Mouse (Mus musculus): ENCODE results near the gene Kmt2e. TPM values are rescaled to one million over a fixed set of nuclear protein-coding genes. Genes with fewer than 3 reads are reported as not detected.

Kmt2e gene
- polyA plus RNA-seq, 1 experiment: 68.7 TPM

GRCm38 (mm10) chr5:23413058-23413457, 21.2 kb upstream of the Kmt2e start:
- Histone ChIP-seq H3K4me3 (replicated peaks; ENCODE audit: control insufficient read depth, low read depth, low read length) (no peak overlapping the region), H3K4me1 (ENCODE audit: control insufficient read depth, insufficient read depth, low read length) (peaks cover 5% of the 10 kb centered on the region), H3K27ac (ENCODE audit: control insufficient read depth, insufficient read depth, low read depth, low read length, poor library complexity) (no peak overlapping the region)
- WGBS: 74% methylated on average over 4 of the region's 4 CpGs
- TF ChIP-seq CTCF (IDR thresholded peaks at IDR 0.05; ENCODE audit: control insufficient read depth, insufficient read depth, low read length): no peak

- H3K4me1 ChIP-seq (ENCODE audit: control insufficient read depth, insufficient read depth, low read length): peaks cover 5% of the 10 kb centered on the region
- no peak overlapping the region for H3K4me3 ChIP-seq (replicated peaks; ENCODE audit: control insufficient read depth, low read depth, low read length)
- TF ChIP-seq POLR2A (IDR thresholded peaks at IDR 0.05; ENCODE audit: borderline replicate concordance, control insufficient read depth, low read depth, low read length) (no peak), CTCF (IDR thresholded peaks at IDR 0.05; ENCODE audit: control insufficient read depth, insufficient read depth, low read length) (no peak)
- WGBS: 89% methylated on average over 12 of the region's 12 CpGs
- no peak overlapping the region for H3K27ac ChIP-seq (ENCODE audit: control insufficient read depth, insufficient read depth, low read depth, low read length, poor library complexity)
Observed at GRCm38 (mm10) chr5:23413575-23414470, 20.4 kb upstream of the Kmt2e start.

GRCm38 (mm10) chr5:23414490-23415126, 19.6 kb upstream of the Kmt2e start:
- 82% methylated on average over 4 of the region's 4 CpGs for WGBS
- TF ChIP-seq POLR2A (IDR thresholded peaks at IDR 0.05; ENCODE audit: borderline replicate concordance, control insufficient read depth, low read depth, low read length) (no peak), CTCF (IDR thresholded peaks at IDR 0.05; ENCODE audit: control insufficient read depth, insufficient read depth, low read length) (no peak)
- no peak overlapping the region for H3K4me3 ChIP-seq (replicated peaks; ENCODE audit: control insufficient read depth, low read depth, low read length)
- no peak overlapping the region for H3K27ac ChIP-seq (ENCODE audit: control insufficient read depth, insufficient read depth, low read depth, low read length, poor library complexity)
- peaks cover 5% of the 10 kb centered on the region for H3K4me1 ChIP-seq (ENCODE audit: control insufficient read depth, insufficient read depth, low read length)

GRCm38 (mm10) chr5:23415571-23416285, 18.5 kb upstream of the Kmt2e start:
- no peak for TF ChIP-seq POLR2A (IDR thresholded peaks at IDR 0.05; ENCODE audit: borderline replicate concordance, control insufficient read depth, low read depth, low read length)
- no peak for TF ChIP-seq CTCF (IDR thresholded peaks at IDR 0.05; ENCODE audit: control insufficient read depth, insufficient read depth, low read length)
- Histone ChIP-seq H3K27ac (ENCODE audit: control insufficient read depth, insufficient read depth, low read depth, low read length, poor library complexity) (no peak overlapping the region), H3K4me3 (replicated peaks; ENCODE audit: control insufficient read depth, low read depth, low read length) (no peak overlapping the region), H3K4me1 (ENCODE audit: control insufficient read depth, insufficient read depth, low read length) (peaks cover 2% of the 10 kb centered on the region)
- 28% methylated on average over 7 of the region's 7 CpGs for WGBS

- Histone ChIP-seq H3K4me3 (replicated peaks; ENCODE audit: control insufficient read depth, low read depth, low read length) (no peak overlapping the region), H3K4me1 (ENCODE audit: control insufficient read depth, insufficient read depth, low read length) (peaks cover 1% of the 10 kb centered on the region; the same call in 1 of the 2 replicates), H3K27ac (ENCODE audit: control insufficient read depth, insufficient read depth, low read depth, low read length, poor library complexity) (no peak overlapping the region)
- TF ChIP-seq POLR2A (IDR thresholded peaks at IDR 0.05; ENCODE audit: borderline replicate concordance, control insufficient read depth, low read depth, low read length) (no peak), CTCF (IDR thresholded peaks at IDR 0.05; ENCODE audit: control insufficient read depth, insufficient read depth, low read length) (no peak)
- 57% methylated on average over 6 of the region's 6 CpGs for WGBS
Observed at GRCm38 (mm10) chr5:23416286-23416643, 18.0 kb upstream of the Kmt2e start.

GRCm38 (mm10) chr5:23417716-23418115, 16.5 kb upstream of the Kmt2e start:
- H3K27ac ChIP-seq (ENCODE audit: control insufficient read depth, insufficient read depth, low read depth, low read length, poor library complexity): peak overlapping the region; percentile 98; the same call in 1 of the 2 replicates
- peak overlapping the region; percentile 74 for H3K4me3 ChIP-seq (replicated peaks; ENCODE audit: control insufficient read depth, low read depth, low read length)
- TF ChIP-seq POLR2A (IDR thresholded peaks at IDR 0.05; ENCODE audit: borderline replicate concordance, control insufficient read depth, low read depth, low read length): no peak
- TF ChIP-seq CTCF (IDR thresholded peaks at IDR 0.05; ENCODE audit: control insufficient read depth, insufficient read depth, low read length): no peak
- WGBS: 33% methylated on average over 2 of the region's 2 CpGs
- peaks cover 1% of the 10 kb centered on the region; the same call in 1 of the 2 replicates for H3K4me1 ChIP-seq (ENCODE audit: control insufficient read depth, insufficient read depth, low read length)

GRCm38 (mm10) chr5:23418147-23418781, 16.0 kb upstream of the Kmt2e start:
- TF ChIP-seq CTCF (IDR thresholded peaks at IDR 0.05; ENCODE audit: control insufficient read depth, insufficient read depth, low read length) (no peak), POLR2A (IDR thresholded peaks at IDR 0.05; ENCODE audit: borderline replicate concordance, control insufficient read depth, low read depth, low read length) (peak; percentile 98)
- under 1% methylated on average over 40 of the region's 40 CpGs for WGBS
- peak overlapping the region; percentile 98 for H3K27ac ChIP-seq (ENCODE audit: control insufficient read depth, insufficient read depth, low read depth, low read length, poor library complexity)
- H3K4me1 ChIP-seq (ENCODE audit: control insufficient read depth, insufficient read depth, low read length): peaks cover 1% of the 10 kb centered on the region; the same call in 1 of the 2 replicates
- H3K4me3 ChIP-seq (replicated peaks; ENCODE audit: control insufficient read depth, low read depth, low read length): peak overlapping the region; percentile 74
